9 mouse cellular contexts compared by ENCODE assay signal in the genomic region with DNA sequence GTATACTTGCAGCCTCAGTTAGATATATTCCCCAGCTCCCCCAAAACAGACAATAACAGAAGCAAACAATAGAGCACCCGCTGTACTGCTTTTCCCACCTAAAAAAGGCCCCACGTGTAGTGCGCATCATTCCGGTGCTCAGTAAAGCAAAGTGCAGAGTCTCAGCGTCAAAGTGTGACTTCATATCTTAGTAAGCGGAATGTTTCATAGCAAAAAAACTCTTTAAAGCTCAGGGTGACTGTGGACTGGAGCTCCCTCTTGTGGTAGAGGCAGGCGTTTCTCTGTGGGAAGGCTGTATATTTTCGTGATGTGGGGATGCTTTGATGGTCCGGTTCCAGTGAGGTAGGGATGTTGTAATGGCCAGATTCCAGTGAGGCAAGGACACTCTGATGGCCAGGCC. TPM values are rescaled to one million over a fixed set of nuclear protein-coding genes. Genes with fewer than 3 reads are reported as not detected.
DNase-seq lines count a peak whose midpoint lies in the region; ATAC-seq and TF ChIP-seq lines count a peak whose summit lies in the region.
"Had no signal": no experiment of that assay in that cellular context is flagged by ENCODE, and none has a peak within 500 bp of the region (broad histone marks: within the 10 kb centered on the region; RNA-seq: fewer than 3 reads in every experiment).

No protein-coding gene starts in this region.

- peak; percentile 96 for TF ChIP-seq CTCF in layer of hippocampus, adult 2 months (conservative IDR thresholded peaks at IDR 0.05)

- peak; percentile 58 for DNase-seq in hindbrain, embryonic 11.5 days (ENCODE audit: low spot score)
- DNase-seq in A20 (ENCODE audit: low read depth, low spot score) (peak; percentile 50), NIH3T3 (ENCODE audit: low read depth) (peak; percentile 90)
- DNase-seq in embryo, embryonic 10.5 days (ENCODE audit: low spot score): peak; percentile 65
- DNase-seq in layer of hippocampus, adult 2 months (ENCODE audit: low spot score in 2 of 2): peak; percentile 41 to 79
- DNase-seq in mesoderm, embryonic 11.5 days (ENCODE audit: low read depth, low spot score): peak; percentile 59
- no peak for DNase-seq in forebrain, embryonic 10.5 days (ENCODE audit: extremely low spot score, low spot score)

- no peak for ATAC-seq in hindbrain, embryonic 11.5 days (ENCODE audit: low FRiP score)
- ATAC-seq in hindbrain, embryonic 12.5 days (ENCODE audit: low FRiP score): no peak

- no peaks in the 10 kb centered on the region for H3K9me3 ChIP-seq in hindbrain, embryonic 11.5 days (ENCODE audit: control insufficient read depth, low read length)
- H3K9me3 ChIP-seq in hindbrain, embryonic 12.5 days (replicated peaks): no peaks in the 10 kb centered on the region
- no peaks in the 10 kb centered on the region for H3K9me3 ChIP-seq in forebrain, embryonic 10.5 days
- H3K9me3 ChIP-seq: limb, embryonic 13.5 days had no signal

- no peak overlapping the region for H3K27ac ChIP-seq in hindbrain, embryonic 11.5 days (ENCODE audit: low read depth, low read length)
- H3K27ac ChIP-seq in hindbrain, embryonic 12.5 days: no peak overlapping the region
- H3K27ac ChIP-seq in layer of hippocampus, adult 2 months: no peak overlapping the region
- H3K27ac ChIP-seq in forebrain, embryonic 10.5 days: no peak overlapping the region
- H3K27ac ChIP-seq: limb, embryonic 13.5 days had no signal

- WGBS in hindbrain, embryonic 11.5 days: 58% methylated on average over 9 of the region's 9 CpGs
- WGBS in hindbrain, embryonic 12.5 days: 55% methylated on average over 9 of the region's 9 CpGs
- 57% methylated on average over 9 of the region's 9 CpGs for WGBS in forebrain, embryonic 10.5 days

- H3K4me3 ChIP-seq in hindbrain, embryonic 11.5 days (ENCODE audit: low read depth, low read length): no peak overlapping the region
- no peak overlapping the region for H3K4me3 ChIP-seq in hindbrain, embryonic 12.5 days
- H3K4me3 ChIP-seq in layer of hippocampus, adult 2 months: no peak overlapping the region
- H3K4me3 ChIP-seq in forebrain, embryonic 10.5 days: no peak overlapping the region
- H3K4me3 ChIP-seq: limb, embryonic 13.5 days had no signal

- no peak overlapping the region for H3K9ac ChIP-seq in hindbrain, embryonic 11.5 days (ENCODE audit: low read depth, low read length)
- no peak overlapping the region for H3K9ac ChIP-seq in hindbrain, embryonic 12.5 days
- H3K9ac ChIP-seq: limb, embryonic 13.5 days had no signal

- no peak overlapping the region for H3K4me2 ChIP-seq in hindbrain, embryonic 11.5 days (replicated peaks; ENCODE audit: low read depth, low read length)
- no peak overlapping the region for H3K4me2 ChIP-seq in hindbrain, embryonic 12.5 days (replicated peaks)
- H3K4me2 ChIP-seq: limb, embryonic 13.5 days had no signal

- H3K27me3 ChIP-seq in hindbrain, embryonic 11.5 days (ENCODE audit: control insufficient read depth, insufficient read depth, low read length): no peaks in the 10 kb centered on the region
- no peaks in the 10 kb centered on the region for H3K27me3 ChIP-seq in hindbrain, embryonic 12.5 days
- no peaks in the 10 kb centered on the region for H3K27me3 ChIP-seq in forebrain, embryonic 10.5 days (ENCODE audit: poor library complexity, severe bottlenecking)
- H3K27me3 ChIP-seq: limb, embryonic 13.5 days had no signal

- H3K4me1 ChIP-seq in hindbrain, embryonic 11.5 days (replicated peaks; ENCODE audit: control insufficient read depth, insufficient read depth, low read length): no peaks in the 10 kb centered on the region
- H3K4me1 ChIP-seq in hindbrain, embryonic 12.5 days: no peaks in the 10 kb centered on the region
- no peaks in the 10 kb centered on the region for H3K4me1 ChIP-seq in forebrain, embryonic 10.5 days
- H3K4me1 ChIP-seq: limb, embryonic 13.5 days had no signal

- 0 out of 2 replicates have a peak, but pooled peaks cover 2% of the 10 kb centered on the region for H3K36me3 ChIP-seq in hindbrain, embryonic 11.5 days (ENCODE audit: control insufficient read depth, insufficient read depth, low read length)
- H3K36me3 ChIP-seq in hindbrain, embryonic 12.5 days: peaks cover 70% of the 10 kb centered on the region
- H3K36me3 ChIP-seq in forebrain, embryonic 10.5 days (replicated peaks): peaks cover 59% of the 10 kb centered on the region

RNA-seq across cellular contexts. Expression of gene Dusp14, which starts 37.1 kb away (rescaled TPM):
- polyA plus RNA-seq in hindbrain, embryonic 11.5 days (2014; fragmentation: Nextera tagmentation; extraction: Ambion mirVana): 13.7 and 14.8 TPM in 2 replicates
- polyA plus RNA-seq in hindbrain, embryonic 12.5 days (2016; fragmentation: Nextera tagmentation; extraction: Ambion mirVana): 11.8 and 11.9 TPM in 2 replicates
- total RNA-seq in layer of hippocampus, adult 2 months (2021): 10 to 100 TPM; 30.9 to 36.3 TPM
- polyA plus RNA-seq in forebrain, embryonic 10.5 days (2016; fragmentation: Nextera tagmentation; extraction: Ambion mirVana): 12.0 and 12.5 TPM in 2 replicates
